Mouse (Mus musculus) gastrocnemius, postnatal 36 days (tissue): ENCODE measurements around the gene Trim38. TPM values are rescaled to one million over a fixed set of nuclear protein-coding genes. Genes with fewer than 3 reads are reported as not detected.
"Not testable (repeated sequence)": the region's sequence is repeated elsewhere in the genome, so short reads cannot be mapped to it uniquely, and the experiment has no call there.

ENCODE experiments used
- DNase-seq, 2 experiments: peaks; one replicate each; pipeline ENCODE4 v3.0.0; 2022
- intact Hi-C: fragments of 180-260 bp; cut with DNase I; formaldehyde crosslinking; loops from one replicate; pipeline ENCODE4 v1.15.1; 2025
- total RNA-seq, 2 experiments: library from RNA; stranded (reverse); gene quantifications; 2 replicates each; pipeline ENCODE4 v1.2.3; 2021

The Trim38 gene
- total RNA-seq, 2 experiments from 2014 or later, result not detected

- no peak for DNase-seq
- intact Hi-C loops, result loop anchor here (10.0 kb wide), 1 partner anchor 1715 kb away; the partner anchor contains the start of genes Hist1h2ag, Hist1h2bj and Hist1h4i
These were observed 9.8 kb upstream of the Trim38 start for GRCm38 (mm10) chr13:23759916-23760239.

- DNase-seq, result no peak
- intact Hi-C loops, result no loop called here
These were observed 9.3 kb upstream of the Trim38 start for GRCm38 (mm10) chr13:23760240-23760971.

- intact Hi-C loops, result no loop called here
- peak; percentile 93 to 96 for DNase-seq
These were observed 8.5 kb upstream of the Trim38 start, which contains the start of gene Hist1h4a for GRCm38 (mm10) chr13:23760972-23761864. TSS of gene Hist1h4a (minus strand) at chr13:23761230.

GRCm38 (mm10) chr13:23761871-23762821 lies 7.6 kb upstream of the Trim38 start, which contains the start of gene Hist1h3a:
TSS of gene Hist1h3a (minus strand) at chr13:23762386.
- intact Hi-C loops, result not testable (repeated sequence)
- peak in 1 of 2 experiments; percentile 46 for DNase-seq

- DNase-seq, result no peak
- intact Hi-C loops, result no loop called here
These were observed 6.5 kb upstream of the Trim38 start for GRCm38 (mm10) chr13:23763242-23763585.

- DNase-seq, result peak; percentile 65 to 67
- intact Hi-C loops, result no loop called here
These were observed 6.0 kb upstream of the Trim38 start, which contains the start of gene Hist1h1a for GRCm38 (mm10) chr13:23763586-23764323. TSS of gene Hist1h1a (plus strand) at chr13:23763666.

GRCm38 (mm10) chr13:23764324-23765171 lies 5.2 kb upstream of the Trim38 start:
- no peak for DNase-seq
- intact Hi-C loops, result no loop called here

GRCm38 (mm10) chr13:23765172-23765513 lies 4.6 kb upstream of the Trim38 start:
- DNase-seq, result no peak
- intact Hi-C loops, result no loop called here

GRCm38 (mm10) chr13:23766772-23767171 lies 2.9 kb upstream of the Trim38 start:
- no peak for DNase-seq
- intact Hi-C loops, result no loop called here

- intact Hi-C loops, result no loop called here
- DNase-seq, result no peak
These were observed 797 bp upstream of the Trim38 start for GRCm38 (mm10) chr13:23768834-23769397.

- intact Hi-C loops, result no loop called here
- DNase-seq, result no peak
These were observed 3.0 kb downstream of the Trim38 start for GRCm38 (mm10) chr13:23772561-23773313.

- no peak for DNase-seq
- intact Hi-C loops, result no loop called here
These were observed 8.6 kb downstream of the Trim38 start for GRCm38 (mm10) chr13:23778339-23778738.

- intact Hi-C loops, result no loop called here
- DNase-seq, result no peak
These were observed 9.3 kb downstream of the Trim38 start for GRCm38 (mm10) chr13:23779025-23779424.

GRCm38 (mm10) chr13:23792520-23792919 lies 22.8 kb downstream of the Trim38 start:
- intact Hi-C loops, result loop anchor here (10.0 kb wide), 1 partner anchor 502 kb away; no protein-coding TSS in a partner anchor
- no peak for DNase-seq

GRCm38 (mm10) chr13:23799405-23799804 lies 29.7 kb downstream of the Trim38 start:
- DNase-seq, result no peak
- intact Hi-C loops, result loop anchor here (10.0 kb wide), 1 partner anchor 495 kb away; no protein-coding TSS in a partner anchor

- DNase-seq, result no peak
- intact Hi-C loops, result no loop called here
These were observed 34.8 kb downstream of the Trim38 start for GRCm38 (mm10) chr13:23804532-23804931.

GRCm38 (mm10) chr13:23806422-23807052 lies 36.8 kb downstream of the Trim38 start, which contains the start of gene Slc17a2:
TSS of gene Slc17a2 (plus strand) at chr13:23806993.
- intact Hi-C loops, result no loop called here
- no peak for DNase-seq
